ENCODE assay signal across 26 mouse cellular contexts in the genomic region with DNA sequence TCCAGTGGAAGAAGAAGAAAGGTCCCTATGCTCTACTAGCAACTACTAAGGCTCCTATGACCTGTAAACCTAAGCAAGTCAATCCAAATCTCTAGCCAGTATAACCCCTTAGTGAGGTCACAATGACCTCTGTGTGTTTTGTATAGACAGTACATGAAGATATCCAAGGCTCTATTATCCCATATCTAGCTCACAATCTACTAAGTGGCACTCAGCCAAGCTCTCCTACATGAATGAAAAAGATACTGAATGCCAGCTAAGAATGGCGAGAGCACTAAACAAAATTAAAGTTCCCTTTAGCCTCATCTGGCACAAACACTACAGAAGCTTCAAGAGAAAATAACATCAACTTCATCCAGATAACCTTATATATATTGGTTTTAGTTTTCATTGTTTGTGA.
A peak's percentile ranks its signal among the peaks of the same experiment; 100 is the strongest.
DNase-seq lines count a peak whose midpoint lies in the region; ATAC-seq lines count a peak whose summit lies in the region.
"Had no signal": no experiment of that assay in that cellular context is flagged by ENCODE, and none has a peak within 500 bp of the region (broad histone marks: within the 10 kb centered on the region; RNA-seq: fewer than 3 reads in every experiment).

No protein-coding gene starts in this region.

- no peaks in the 10 kb centered on the region for H3K27me3 ChIP-seq in forebrain, embryonic 14.5 days (replicated peaks; ENCODE audit: control insufficient read depth, insufficient read depth, low read length)
- no peaks in the 10 kb centered on the region for H3K27me3 ChIP-seq in forebrain, embryonic 11.5 days (ENCODE audit: control insufficient read depth, insufficient read depth, low read length)
- H3K27me3 ChIP-seq: embryonic facial prominence, embryonic 12.5 days; embryonic facial prominence, embryonic 15.5 days; forebrain, embryonic 12.5 days; heart, embryonic 13.5 days had no signal

- no peaks in the 10 kb centered on the region for H3K4me1 ChIP-seq in forebrain, embryonic 14.5 days (ENCODE audit: control insufficient read depth, insufficient read depth, low read length)
- no peaks in the 10 kb centered on the region for H3K4me1 ChIP-seq in forebrain, embryonic 11.5 days (replicated peaks; ENCODE audit: control insufficient read depth, insufficient read depth, low read length)
- H3K4me1 ChIP-seq: embryonic facial prominence, embryonic 12.5 days; embryonic facial prominence, embryonic 15.5 days; forebrain, embryonic 12.5 days had no signal

- no peak overlapping the region for H3K9ac ChIP-seq in forebrain, embryonic 14.5 days (ENCODE audit: low read length)
- H3K9ac ChIP-seq in forebrain, embryonic 11.5 days (ENCODE audit: low read length): no peak overlapping the region
- H3K9ac ChIP-seq: embryonic facial prominence, embryonic 12.5 days; embryonic facial prominence, embryonic 15.5 days; forebrain, embryonic 12.5 days; heart, embryonic 13.5 days; hindbrain, embryonic 14.5 days had no signal

- WGBS in forebrain, embryonic 14.5 days: 51% methylated on average over 1 of the region's 1 CpGs
- WGBS in forebrain, embryonic 11.5 days: 97% methylated on average over 1 of the region's 1 CpGs

- H3K4me3 ChIP-seq in forebrain, embryonic 14.5 days (ENCODE audit: low read depth, low read length): no peak overlapping the region
- H3K4me3 ChIP-seq in forebrain, embryonic 11.5 days (ENCODE audit: low read depth, low read length): no peak overlapping the region
- H3K4me3 ChIP-seq: embryonic facial prominence, embryonic 12.5 days; embryonic facial prominence, embryonic 15.5 days; forebrain, embryonic 12.5 days; heart, adult 2 months; heart, embryonic 10.5 days; heart, embryonic 13.5 days had no signal

- H3K9me3 ChIP-seq in forebrain, embryonic 14.5 days (replicated peaks; ENCODE audit: control insufficient read depth, low read length): no peaks in the 10 kb centered on the region
- no peaks in the 10 kb centered on the region for H3K9me3 ChIP-seq in forebrain, embryonic 11.5 days (ENCODE audit: control insufficient read depth, low read length)
- H3K9me3 ChIP-seq: embryonic facial prominence, embryonic 12.5 days; embryonic facial prominence, embryonic 15.5 days; forebrain, embryonic 12.5 days; heart, embryonic 10.5 days; heart, embryonic 13.5 days had no signal

- H3K27ac ChIP-seq in forebrain, embryonic 14.5 days (ENCODE audit: low read depth, low read length): no peak overlapping the region
- no peak overlapping the region for H3K27ac ChIP-seq in forebrain, embryonic 11.5 days (ENCODE audit: low read depth, low read length)
- H3K27ac ChIP-seq: embryonic facial prominence, embryonic 12.5 days; embryonic facial prominence, embryonic 15.5 days; forebrain, embryonic 12.5 days; heart, adult 2 months; heart, embryonic 10.5 days; heart, embryonic 13.5 days; hindbrain, embryonic 14.5 days; hindbrain, postnatal 0 days had no signal

- DNase-seq in forebrain, embryonic 14.5 days (ENCODE audit: low spot score): peak; percentile 28
- DNase-seq in forebrain, embryonic 11.5 days (ENCODE audit: low spot score): no peak
- peak; percentile 56 for DNase-seq in lung, postnatal 36 days
- DNase-seq in lung, adult 18-20 months: no peak
- DNase-seq in brain, adult 2 months (ENCODE audit: low read depth, low spot score): peak; percentile 29
- no peak for DNase-seq in c-Kit-positive CD71-positive TER-119-positive erythroid progenitor cells, embryonic 14.5 days (ENCODE audit: low spot score)
- DNase-seq: adrenal gland, postnatal 25 days; cerebellum, adult 11-12 months; cerebellum, adult 8-10 months; gastrocnemius, postnatal 10 days; gastrocnemius, postnatal 36 days; heart, adult 2 months; heart, postnatal 14 days; heart, postnatal 4 days had no signal

- H3K36me3 ChIP-seq in forebrain, embryonic 14.5 days (ENCODE audit: control insufficient read depth, insufficient read depth, low read length): no peaks in the 10 kb centered on the region
- H3K36me3 ChIP-seq in forebrain, embryonic 11.5 days (ENCODE audit: control insufficient read depth, insufficient read depth, low read length): no peaks in the 10 kb centered on the region
- H3K36me3 ChIP-seq: embryonic facial prominence, embryonic 12.5 days; embryonic facial prominence, embryonic 15.5 days; forebrain, embryonic 12.5 days; heart, embryonic 10.5 days; heart, embryonic 13.5 days had no signal

- ATAC-seq in forebrain, embryonic 14.5 days: no peak
- no peak for ATAC-seq in forebrain, embryonic 11.5 days (replicated peaks; ENCODE audit: low FRiP score)
- ATAC-seq: activated CD4-positive, CD25-positive, alpha-beta regulatory T cell, adult 4 months; CD4-positive, CD25-positive, alpha-beta regulatory T cell, adult 4 months; forebrain, embryonic 16.5 days; hindbrain, postnatal 0 days; inflammation-experienced regulatory T-cells, adult 6 months; intestine, embryonic 16.5 days had no signal

- H3K4me2 ChIP-seq in forebrain, embryonic 14.5 days (ENCODE audit: low read length): no peak overlapping the region
- no peak overlapping the region for H3K4me2 ChIP-seq in forebrain, embryonic 11.5 days (ENCODE audit: low read depth, low read length, severe bottlenecking)
- H3K4me2 ChIP-seq: embryonic facial prominence, embryonic 12.5 days; embryonic facial prominence, embryonic 15.5 days; forebrain, embryonic 12.5 days; heart, embryonic 13.5 days; hindbrain, embryonic 14.5 days had no signal

Comparison
In these comparisons a context has a peak if more than half of its experiments do, and no peak if none do; other contexts are left out.
1. DNase-seq: peak in forebrain, embryonic 14.5 days (single experiment), lung, postnatal 36 days (single experiment) and brain, adult 2 months (single experiment); none in forebrain, embryonic 11.5 days (single experiment), lung, adult 18-20 months (0 of 2) and c-Kit-positive CD71-positive TER-119-positive erythroid progenitor cells, embryonic 14.5 days (single experiment).